Mouse (Mus musculus): Measurements from ENCODE around the gene Ap4s1.
A peak's percentile ranks its signal among the peaks of the same experiment; 100 is the strongest.

DNA sequence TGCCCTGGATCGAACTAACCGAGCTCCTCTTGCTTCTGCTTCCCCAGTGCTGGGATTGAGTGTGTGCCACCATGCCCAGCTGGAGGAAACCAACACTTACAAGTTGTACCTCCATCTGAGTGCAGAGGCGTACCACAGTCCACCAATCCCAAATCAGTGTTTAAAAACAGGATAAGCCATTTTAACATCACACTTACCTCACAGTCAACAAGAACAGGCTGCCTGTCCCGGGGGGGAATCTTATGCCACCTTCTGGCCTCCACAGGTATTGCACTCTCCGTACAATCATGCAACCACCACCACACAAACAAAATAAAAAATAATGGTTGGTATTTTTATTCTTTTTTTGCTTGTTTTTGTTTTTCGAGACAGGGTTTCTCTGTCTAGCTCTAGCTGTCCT, 50.9 kb downstream of the Ap4s1 start:
- TF ChIP-seq CTCF (IDR thresholded peaks at IDR 0.05; ENCODE audit: low read depth) (peak; percentile 84), EP300 (IDR thresholded peaks at IDR 0.05; ENCODE audit: low read depth) (no peak)

All from liver, embryonic 14.5 days (tissue).